Mouse (Mus musculus) embryo, embryonic 11.5 days (tissue): Measurements from ENCODE around the gene D030056L22Rik.

Experiments used
- DNase-seq: peaks from one replicate; pipeline ENCODE4 v3.0.0-alpha.2; 2012; ENCODE audit warnings: low read depth, low spot score

The D030056L22Rik gene

GRCm38 (mm10) chr19:18731077-18731476, 18.1 kb downstream of the D030056L22Rik start:
- no peak for DNase-seq

DNA sequence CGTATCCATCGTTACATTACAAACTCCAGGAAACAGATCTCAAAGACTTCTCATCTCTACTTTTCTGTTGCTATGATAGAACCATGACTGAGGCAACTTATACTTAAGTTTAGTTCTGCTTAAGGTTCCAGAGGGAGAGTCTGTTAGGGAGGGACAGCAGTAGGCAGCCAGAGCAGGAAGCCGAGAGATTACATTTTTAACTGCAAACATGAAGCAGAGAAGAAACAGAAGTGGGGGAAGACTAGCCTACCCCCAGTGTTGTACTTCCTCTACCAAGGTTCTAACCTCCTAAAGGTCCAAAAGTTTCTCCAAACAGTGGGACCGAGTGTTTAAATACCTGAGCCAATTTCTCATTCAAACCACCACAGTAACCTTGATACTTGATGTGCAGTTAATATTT, 22.9 kb downstream of the D030056L22Rik start:
- DNase-seq = no peak

DNA sequence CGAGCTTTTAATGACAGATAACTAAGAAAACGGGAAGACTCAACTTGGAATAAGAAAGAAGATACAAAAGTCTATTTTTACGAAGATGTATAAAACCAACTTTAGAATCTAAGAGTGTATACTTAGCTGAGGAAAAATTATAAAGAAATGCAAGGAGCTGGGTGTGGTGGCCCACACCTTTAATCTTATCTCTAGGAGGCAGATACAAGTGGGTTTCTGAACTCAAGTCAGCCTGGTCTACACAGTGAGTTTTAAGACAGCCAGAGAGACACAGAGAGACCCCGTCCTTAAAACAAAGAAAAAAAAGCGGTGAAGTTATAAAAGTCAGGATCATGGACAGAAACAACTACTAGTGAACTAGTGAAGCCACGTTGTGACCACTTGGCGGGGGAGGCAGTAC, 26.2 kb downstream of the D030056L22Rik start:
- no peak for DNase-seq

DNA sequence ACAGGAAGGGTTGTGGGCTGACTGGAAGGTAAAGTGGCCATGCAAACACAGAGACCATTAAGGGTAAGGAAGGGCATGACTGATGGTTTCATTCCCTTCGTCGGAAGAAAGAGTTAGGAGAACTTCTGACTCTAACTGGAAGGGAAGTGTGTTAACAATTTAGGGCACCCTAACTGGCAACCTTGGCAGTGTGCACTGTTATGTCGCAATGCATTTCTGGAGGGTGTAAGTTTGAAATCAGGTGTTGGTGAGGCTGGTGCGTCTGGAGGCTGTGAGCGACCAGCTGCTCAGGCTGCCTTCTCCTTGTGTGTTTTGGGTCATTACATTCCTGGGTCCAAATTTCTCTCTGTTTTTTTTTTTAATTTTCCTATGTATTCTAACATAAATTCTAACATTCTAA, 31.0 kb downstream of the D030056L22Rik start:
- DNase-seq = no peak

- DNase-seq = no peak
Observed at GRCm38 (mm10) chr19:18746576-18747340, 33.8 kb downstream of the D030056L22Rik start.

GRCm38 (mm10) chr19:18747379-18747778, 34.4 kb downstream of the D030056L22Rik start:
- no peak for DNase-seq

GRCm38 (mm10) chr19:18749598-18750339, 36.8 kb downstream of the D030056L22Rik start, which contains the start of gene Trpm6:
Trpm6 (plus strand) TSS chr19:18749983.
- DNase-seq = no peak

- no peak for DNase-seq
Observed at GRCm38 (mm10) chr19:18757191-18757590, 44.2 kb downstream of the D030056L22Rik start.

DNA sequence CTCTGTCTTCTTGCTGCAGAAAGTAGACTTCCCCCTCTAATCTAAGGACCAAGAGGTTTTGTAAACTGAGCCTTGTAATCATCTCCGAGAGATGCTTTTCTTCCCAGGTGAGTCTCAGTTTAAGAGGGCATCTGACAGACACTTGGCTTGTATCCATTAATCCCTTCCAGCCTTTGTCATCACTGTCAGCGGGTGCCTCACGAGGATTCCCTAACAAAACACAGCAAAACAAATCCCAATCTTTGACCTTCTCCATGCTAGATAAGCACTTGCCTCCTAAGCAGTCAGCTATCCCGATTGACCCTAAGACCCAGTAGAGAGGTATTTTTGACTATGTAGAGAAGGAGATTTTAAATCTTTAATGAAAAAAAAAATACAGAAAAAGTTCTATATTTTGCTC, 44.7 kb downstream of the D030056L22Rik start:
- no peak for DNase-seq

- DNase-seq = no peak
Observed at GRCm38 (mm10) chr19:18758269-18758668, 45.3 kb downstream of the D030056L22Rik start.

- no peak for DNase-seq
Observed at GRCm38 (mm10) chr19:18758916-18759315, 45.9 kb downstream of the D030056L22Rik start.

DNA sequence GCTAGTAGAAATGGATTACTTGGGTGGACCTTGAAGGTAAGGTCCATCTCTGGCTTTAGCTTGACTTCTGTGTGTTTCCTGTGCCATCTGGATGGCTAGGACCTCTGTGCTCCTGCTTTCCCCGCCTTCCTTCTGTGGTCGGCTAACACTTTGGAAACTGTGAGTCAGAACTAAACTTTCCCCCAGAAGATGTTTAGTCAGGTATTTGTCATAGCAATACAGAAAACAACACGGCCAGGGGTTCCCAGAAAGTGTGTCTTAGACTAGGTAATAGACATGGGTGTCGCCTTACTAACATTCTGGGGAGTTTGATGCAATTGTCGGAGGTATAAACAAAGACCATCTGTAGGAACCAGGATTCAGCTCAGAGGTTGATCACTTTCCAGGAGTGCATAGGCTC, 53.4 kb downstream of the D030056L22Rik start:
- no peak for DNase-seq
